Mouse (Mus musculus) kidney, adult 18-20 months (tissue): ENCODE data around the gene Pigu.

Experiments used
- DNase-seq: peaks from one replicate; pipeline ENCODE4 v3.0.0; 2021

The Pigu gene

DNA sequence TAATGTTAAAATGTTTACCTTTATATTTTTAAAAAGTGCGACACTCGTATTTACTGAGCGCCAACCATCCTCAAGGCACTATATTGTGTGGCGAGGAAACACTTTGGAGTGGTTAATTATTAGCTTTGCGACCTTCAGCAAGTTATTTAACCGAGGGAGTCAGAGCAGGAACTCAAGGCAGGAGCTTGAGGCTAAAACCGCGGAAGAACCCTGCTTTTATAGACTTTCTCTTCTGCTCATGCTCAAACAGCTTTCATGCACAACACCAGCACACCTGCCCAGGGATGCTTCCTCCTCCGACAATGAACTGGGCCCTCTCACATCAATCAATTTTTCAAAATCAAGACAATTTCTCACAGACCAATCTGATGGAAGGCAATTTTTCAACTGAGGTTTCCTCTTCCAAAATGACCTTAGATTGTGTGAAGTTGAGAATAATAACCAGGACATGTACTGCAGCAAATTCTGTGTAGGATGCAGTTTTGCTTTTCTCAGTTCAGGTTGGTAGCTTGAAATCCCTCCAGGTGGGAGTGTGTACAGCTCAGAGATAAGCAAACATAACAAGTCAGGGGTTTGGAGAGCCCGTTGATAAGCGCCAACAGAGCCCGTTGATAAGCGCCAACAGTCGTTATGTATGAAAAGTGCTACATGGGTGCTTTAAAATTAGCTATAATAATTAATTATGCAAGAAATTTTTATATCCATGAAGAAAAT lies 613 bp upstream of the Pigu start:
- DNase-seq, result peak; percentile 55

DNA sequence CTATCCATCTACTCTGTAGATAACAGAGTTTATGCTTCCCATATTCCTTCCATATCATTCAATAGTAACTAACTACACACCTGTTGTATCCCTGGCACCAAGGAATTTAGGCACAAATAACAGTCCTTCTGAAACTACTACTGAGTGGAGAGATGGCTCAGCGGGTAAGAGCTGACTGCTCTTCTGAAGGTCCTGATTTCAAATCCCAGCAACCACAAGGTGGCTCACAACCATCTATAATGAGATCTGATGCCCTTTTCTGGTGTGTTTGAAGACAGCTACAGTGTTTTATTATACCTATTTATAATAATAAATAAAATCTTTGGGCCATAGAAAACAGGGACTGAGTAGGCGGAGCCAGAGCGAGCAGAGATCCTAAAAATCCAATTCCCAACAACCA lies 2.8 kb downstream of the Pigu start:
- DNase-seq, result no peak

DNA sequence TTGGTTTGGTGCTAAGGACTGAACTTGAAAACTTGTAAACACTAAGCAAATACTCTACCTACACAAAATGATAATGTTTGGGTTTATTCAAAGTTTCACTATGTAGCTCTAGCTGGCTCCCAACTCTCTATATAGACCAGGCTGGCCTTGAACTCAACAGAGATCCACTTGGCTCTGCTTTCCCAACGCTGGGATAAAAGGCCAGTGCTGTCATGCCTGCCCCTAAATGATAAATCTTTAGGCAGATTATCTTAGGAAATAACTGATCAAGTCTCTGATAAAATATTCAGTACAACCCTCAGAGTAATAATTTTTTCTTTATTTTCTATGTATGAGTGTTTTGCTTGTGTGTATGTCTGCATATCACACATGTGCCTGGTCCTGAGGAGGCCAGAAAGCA lies 10.6 kb downstream of the Pigu start:
- no peak for DNase-seq

DNA sequence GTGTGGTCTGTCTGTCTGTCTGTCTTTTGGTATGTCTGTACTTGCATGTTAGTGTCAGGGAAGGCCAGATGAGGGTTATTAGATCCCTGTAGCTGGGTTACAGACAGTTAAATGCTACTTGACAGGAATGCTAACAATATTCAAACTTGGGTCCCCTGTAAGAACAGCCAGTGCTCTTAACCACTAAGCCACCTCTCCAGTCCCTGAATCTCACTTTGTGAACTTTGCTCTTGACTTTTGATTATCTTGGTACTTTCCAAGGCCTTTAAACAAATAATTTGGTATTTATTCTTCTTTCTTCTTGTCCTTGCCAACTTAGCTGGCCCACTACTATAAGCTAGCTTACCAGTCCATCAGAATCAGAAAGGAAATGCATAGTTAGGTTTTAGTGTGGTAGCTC lies 17.1 kb downstream of the Pigu start:
- DNase-seq, result no peak

DNA sequence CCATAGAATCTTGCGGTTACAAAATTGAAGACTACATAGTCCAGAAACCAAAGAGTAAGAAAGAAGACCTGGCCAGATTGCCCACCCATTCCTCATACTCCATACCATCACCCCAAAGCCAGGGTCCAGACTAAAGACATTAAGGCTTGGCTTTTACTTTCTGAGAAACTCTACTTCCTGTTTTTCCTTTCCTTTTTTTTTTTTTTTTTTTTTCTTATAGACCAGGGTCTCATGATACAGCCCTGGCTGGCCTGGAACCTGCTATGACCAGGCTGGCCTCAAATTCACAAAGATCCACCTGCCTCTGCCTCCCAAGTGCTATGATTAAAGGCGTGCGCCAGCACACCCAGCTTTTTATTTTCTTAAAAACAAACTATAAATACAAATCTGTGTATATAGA lies 21.0 kb downstream of the Pigu start:
- no peak for DNase-seq

DNA sequence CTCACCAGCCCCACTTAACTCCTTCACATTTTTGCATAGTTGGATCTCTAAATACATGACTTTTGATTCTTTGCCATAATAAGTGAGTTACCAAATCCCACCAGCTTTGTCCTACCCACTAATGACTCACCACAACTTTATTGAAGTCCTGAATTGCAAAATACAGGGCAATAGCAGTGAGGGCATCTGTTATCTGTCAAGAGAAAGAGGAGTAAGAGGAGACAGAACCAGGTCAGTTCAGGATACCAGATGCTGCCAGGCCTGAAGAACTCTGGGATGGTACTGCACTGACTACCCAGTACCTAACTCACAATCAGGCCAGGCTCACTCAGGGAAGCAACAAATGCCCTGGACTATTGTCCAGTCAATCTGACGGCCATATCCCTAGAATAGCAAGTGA lies 22.0 kb downstream of the Pigu start:
- DNase-seq, result no peak

DNA sequence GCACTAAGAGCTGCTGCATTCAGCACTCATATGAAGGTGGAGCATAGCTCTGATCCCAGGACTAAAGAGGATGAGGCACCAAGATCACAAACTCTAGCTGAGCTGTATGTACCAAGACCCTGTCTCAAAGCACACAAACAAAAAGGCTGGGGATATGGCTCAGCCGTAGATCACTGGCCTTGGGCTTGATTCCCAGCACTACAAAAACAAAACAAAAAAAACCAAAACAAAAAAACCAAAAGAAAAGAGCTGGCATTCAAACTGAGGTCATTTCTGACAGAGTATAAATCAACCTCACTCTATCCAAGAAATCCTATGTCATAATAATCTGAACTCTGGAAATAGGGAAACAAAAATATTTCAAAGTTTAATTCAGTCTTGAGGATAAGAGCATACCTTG lies 23.8 kb downstream of the Pigu start:
- no peak for DNase-seq

DNA sequence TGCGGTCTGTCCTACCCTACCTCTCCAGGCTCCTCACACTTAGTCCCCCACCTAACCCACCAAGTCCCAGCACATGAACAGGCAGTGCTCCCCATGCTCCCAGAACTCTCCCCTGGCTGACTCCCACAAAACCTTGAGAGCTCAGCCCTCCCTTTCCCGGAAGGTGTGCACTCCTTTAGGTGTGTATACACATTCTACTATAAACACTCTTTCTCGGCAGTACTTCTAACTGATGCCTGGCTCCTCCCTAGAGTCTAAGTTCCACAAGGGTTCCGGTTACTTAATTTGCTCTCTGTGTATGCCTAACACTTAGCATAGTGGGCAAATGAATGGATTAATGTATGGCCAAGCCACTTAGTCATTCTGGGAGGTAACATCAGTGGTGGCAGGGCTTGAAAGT lies 25.9 kb downstream of the Pigu start:
- DNase-seq, result no peak

DNA sequence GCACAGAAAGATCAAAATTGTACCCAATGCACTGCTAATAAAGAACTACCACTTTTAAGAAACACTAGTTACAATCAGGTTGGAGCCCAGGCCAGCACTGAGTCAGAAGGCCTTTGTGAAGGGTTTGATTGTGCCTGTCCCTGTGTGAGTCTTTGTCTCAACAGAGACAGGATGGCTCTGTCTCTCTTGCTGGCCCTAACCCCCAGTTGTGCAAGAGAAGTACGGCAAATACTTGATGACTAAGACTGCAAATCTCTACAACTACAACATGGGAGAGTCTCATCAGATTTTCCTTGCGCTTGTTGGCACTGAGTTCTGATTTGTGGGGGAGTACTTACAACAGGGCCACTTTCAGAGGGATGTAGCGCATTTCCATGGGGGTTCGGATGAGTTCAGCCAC lies 26.4 kb downstream of the Pigu start:
- no peak for DNase-seq

DNA sequence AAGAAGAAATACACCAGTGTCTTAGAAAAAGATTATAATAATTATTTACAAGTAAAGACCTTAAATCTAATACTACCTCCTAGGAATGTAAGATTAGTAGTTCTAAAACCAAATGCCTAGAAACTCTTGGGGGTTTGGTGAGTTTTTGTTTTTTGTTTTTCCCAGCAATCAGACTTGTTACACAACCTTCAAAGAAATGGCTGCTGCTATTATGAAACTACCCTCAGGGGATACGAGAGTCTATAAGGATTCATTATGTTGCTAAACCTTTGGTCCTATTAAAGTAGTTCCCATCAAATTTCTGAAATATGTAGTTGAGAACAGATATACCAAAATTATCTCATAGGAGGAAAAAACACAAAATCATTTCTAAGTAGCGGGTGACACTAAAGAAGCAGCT lies 27.5 kb downstream of the Pigu start:
- DNase-seq, result no peak

DNA sequence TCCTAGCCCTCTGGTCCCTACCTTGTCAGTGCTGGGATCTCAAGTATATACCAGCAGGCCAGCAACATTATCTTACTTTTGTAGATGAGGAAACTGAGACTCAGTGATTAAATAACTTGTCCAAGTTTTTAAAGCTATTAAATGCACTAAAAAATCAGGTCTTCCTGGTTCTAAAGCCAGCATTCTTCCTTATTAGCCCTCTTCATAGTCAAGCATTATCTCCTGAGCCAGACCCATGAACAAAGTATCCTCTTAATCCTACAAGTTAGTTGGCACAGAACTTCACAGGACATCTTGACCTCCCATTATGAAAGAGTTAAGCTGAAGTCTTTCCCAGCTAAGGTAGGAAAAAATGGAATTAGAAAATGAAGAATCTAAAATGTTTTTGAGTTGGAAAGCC lies 28.3 kb downstream of the Pigu start:
- DNase-seq, result no peak

DNA sequence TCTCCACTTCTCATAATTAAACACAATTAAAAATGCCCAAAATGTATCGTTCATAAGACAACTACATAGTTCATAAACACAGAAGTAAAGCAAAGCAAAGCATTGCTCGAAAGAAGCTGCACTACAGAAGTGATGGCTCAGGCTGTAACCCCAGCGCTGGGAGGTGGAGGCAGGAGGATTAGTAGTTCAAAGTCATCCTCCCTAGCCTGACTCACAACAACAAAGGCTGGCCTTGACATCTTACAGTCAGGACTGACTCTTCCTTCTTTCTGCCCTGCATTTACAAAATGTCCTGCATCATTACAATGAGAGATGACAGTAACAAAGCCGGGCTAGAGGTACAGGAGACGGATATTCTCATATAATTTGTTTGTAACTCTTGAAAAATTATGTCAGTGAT lies 29.3 kb downstream of the Pigu start:
- no peak for DNase-seq

DNA sequence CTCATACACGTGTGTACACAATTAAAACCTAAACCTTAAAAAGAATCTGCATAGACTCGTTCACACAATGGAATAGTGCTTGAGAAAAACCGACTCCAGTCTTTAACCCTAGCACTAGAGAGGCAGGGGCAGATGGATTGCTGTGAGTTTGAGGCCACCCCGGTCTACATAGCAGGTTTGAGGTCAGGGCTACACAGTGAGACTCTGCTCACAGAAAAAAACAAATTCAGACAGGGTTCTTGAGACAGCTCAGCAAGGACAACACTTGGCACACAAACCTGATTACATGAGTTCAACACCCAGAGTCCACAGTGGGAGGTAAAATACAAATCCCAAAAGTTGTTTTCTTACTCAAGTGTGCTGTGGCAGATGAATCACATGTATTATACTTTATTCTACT lies 31.2 kb downstream of the Pigu start:
- DNase-seq, result no peak

DNA sequence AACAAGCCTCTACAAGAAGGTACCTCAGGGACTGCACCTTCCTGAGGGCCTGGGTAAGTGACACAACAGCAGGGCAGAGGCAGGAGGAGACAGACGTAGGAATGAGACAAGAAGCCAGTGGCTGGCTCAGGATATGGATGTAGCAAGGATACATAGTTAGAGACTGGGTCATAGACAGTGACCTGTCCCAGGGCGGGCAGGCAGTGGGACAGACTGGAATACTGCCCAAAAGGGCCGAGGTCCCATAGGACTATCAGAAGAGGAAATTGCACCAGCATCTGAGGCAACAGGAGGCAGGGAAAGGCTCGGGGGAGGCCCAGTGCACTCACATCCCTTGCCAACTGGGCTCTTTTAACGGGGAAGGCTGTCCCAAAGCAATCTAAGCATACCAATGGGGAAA lies 36.6 kb downstream of the Pigu start:
- DNase-seq, result no peak

DNA sequence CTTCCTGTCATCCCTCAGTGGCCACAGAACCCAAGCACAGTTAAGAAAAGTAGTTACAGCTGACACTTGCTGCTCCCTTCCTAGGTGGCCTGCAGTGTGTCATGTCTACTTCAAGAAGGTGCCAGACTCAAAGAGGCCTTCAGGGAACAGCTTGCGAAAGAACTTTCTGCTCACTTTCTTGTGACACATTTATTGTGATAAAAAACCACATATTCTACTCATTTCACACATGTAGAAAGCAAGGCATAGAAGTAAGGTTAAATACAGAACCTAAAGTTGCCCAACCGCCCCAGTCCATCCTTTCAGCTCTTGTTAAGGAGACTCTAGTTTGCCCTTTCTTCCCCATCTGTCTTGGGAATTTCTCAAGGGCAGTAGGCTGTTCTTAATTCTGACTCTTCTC lies 38.6 kb downstream of the Pigu start:
- DNase-seq, result no peak

DNA sequence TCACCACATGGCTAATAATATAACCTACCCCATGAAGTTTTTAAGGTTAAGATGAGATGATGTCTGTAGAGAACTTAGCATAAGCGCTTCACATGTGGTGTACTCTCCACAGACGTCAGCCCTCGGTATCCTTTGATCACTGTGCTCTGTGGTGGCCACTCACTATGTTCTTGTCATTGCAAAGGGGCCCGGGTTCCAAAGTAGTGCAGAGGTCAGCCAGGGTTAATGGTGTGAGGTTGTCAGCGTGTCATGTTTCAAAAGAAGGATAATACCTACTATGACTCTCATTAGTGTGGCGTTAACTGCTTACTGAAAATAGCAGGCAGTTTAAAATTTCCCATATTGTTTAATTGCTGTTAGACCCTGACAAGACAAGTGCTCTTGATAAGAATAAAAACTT lies 43.6 kb downstream of the Pigu start:
- DNase-seq, result no peak

DNA sequence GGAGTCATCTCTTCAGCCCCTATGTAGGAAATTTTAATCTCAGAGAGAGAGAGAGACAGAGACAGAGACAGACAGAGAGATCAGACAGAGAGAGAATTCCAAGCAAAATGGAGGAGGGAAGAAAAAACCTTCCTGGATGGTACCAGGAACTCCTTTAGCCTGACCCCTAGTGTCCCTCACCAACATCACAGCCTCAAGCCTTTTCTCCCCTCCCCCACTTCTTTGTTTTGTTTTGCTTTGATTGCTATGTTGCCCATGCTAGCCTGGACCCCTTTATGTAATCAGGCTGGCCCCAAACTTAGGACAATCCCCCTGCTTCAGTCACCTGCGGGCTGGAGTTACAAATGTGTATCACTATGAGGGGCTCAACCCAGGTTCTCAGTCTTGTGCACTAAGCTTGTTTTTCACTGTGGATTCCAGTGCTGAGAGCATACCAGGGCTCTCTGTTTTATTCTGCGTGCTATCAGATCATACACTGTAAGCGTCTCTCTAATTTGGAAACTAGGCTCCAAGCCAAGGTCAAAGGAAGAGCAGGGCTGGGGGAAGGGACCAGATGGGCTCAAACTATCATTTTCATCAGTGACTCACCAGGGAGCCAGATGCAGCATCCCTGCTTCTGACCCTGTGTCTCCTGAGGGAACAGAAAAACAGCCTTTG lies 48.2 kb downstream of the Pigu start:
- DNase-seq, result peak; percentile 16

DNA sequence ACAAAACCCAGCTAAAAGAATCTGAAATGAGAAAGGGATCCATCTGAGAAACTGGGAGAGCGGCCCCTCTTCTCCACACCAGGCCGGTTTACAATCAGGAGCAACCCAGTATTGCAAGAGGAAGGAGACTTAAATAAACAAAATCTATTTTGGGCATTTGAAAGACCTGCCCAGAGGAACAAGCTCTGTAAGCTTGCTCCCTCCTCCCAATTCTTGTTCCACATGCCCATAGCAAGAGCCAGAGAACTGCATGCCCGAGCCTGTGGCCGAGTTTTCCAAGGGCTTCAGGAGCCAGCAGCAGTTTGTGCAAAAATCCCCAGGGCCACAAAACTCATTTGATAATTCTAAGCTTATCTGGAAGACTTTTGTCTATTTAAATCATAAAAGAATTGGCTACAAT lies 57.7 kb downstream of the Pigu start:
- DNase-seq, result no peak

DNA sequence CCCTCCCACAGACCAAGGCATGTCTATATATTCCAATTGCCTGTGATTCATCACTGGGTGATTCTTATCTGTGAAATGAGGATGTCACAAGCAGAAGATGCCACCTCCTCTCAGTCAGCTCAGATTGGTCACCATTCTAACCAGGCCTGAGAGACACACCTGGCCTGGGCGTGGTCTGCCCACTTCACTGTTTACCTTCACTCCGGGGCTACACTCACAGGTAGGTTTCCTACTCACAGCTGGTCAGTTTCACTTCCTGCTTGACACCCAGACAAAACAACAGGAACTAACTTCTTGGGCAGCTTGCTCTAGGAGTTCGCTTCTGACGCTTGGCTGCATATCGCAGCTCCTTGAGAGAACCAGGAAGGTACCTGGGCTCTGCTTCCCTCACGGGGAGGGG lies 61.8 kb downstream of the Pigu start:
- DNase-seq, result no peak

DNA sequence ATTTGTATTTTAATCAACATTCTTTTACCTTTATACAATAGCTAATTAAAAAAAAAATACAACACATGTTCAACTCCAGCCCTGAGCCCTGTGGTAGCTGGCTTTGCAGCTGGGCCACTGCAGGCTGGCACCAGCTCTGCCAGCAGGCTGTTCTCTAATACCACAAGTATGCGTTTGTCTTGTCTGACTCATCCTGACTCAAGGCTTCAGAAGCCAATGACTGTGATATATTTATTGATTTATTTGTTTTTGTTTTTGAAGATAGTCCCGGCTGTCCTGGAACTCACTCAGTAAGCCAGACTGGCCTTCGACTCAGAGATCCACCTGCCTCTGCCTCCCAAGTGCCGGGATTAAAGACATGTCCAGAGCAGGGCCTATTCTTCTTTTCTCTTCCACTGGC lies 63.3 kb downstream of the Pigu start:
- DNase-seq, result no peak

DNA sequence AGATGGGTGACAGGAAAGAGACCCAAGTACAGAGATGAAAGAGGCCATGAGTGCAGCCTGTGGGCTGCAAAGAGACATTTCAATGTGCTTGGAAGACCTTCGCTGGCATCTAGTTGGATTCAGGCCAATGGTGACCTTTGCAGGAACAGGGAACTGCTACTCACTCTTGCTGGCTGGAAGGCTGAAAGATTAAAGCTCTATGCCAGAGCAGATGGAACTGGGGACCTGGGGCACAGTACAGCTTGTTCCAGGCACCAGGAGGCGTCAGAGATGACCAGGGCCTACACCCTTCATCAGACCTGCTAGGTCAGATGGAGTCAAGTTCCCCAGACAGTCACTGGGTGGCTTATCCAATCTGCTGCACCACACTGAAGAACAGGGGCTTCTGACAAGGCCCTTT lies 63.8 kb downstream of the Pigu start:
- no peak for DNase-seq

DNA sequence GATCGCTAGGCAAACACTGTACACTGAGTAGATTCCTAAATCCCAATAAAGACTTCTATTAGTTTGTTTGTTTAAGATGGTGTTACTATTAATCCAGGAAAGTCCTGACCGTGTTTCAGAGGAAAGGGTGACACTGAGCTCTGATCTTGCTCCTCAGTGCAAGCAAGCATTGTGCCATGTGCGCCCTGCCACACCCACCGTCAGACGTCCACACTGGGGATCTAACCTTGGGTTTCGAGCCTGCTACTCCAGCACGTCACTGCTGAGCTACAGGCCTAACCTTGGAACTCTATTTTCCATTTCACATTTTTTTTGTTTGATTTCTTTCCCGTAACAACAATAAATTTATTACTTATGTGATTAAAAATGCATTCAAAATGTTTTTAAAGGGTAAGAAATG lies 67.2 kb downstream of the Pigu start:
- no peak for DNase-seq

DNA sequence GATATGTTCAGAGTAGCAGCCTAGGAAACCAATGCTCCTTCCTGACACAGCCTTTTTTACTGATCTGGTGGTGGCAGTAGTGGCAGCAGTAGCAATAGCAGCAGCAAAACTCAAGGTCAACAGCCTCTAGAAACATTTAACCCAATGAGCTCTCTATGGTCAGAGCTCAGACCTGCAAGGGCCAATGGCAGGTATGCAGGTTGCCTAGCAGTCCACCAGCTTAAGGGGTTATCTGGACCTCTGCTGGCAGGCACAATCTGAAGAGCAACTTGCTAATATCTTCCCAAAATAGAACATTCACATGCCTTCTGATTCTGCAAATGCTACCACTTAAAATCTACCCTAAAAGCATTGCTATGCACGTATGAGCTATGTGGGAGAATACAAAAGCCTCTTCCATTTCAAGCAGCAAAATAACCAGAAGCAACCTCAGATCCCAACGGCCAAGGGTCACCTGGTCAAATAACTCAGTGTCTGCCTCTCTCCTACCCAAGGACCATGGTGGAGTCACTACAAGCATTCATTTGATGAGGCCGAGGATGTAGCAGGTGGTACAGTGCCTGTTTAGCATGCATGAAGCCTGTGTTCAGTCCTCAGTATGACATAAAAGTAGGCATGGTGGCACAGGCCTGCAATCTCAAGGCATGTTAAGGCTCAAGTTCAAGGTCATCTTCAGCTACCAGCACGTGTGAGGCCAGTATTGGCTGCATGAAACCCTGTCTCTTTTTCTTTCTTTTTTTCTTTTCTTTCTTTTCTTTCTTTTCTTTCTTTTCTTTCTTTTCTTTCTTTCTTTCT lies 69.6 kb downstream of the Pigu start:
- no peak for DNase-seq

DNA sequence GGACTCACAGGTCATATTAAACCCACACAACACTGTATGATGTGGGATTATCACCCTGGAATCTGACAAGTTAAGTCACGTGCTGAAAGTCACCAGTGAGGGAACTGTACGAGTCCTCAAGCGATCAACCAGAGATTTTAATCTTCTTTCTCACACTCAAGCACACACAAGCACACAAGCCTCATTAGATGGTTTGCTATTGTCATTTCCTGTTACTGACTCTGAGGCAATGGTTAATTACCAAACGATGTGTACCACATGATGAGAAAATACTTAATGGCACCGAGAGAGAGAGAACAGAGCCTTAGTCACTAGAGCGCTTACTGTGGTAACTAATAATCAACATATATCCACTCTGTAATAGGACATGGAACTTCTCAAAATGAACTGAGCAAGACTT lies 71.5 kb downstream of the Pigu start:
- no peak for DNase-seq
